Mouse (Mus musculus) intestine, embryonic 16.5 days (tissue): ENCODE measurements around the gene Gm45233. TPM values are rescaled to one million over a fixed set of nuclear protein-coding genes. Genes with fewer than 3 reads are reported as not detected.

Source experiments
- ATAC-seq: fragments of 200-750 bp; cut with Nextera tagmentation; 2 replicates; pipeline ENCODE4 v1.8.0; 2017; ENCODE audit warnings: moderate TSS enrichment, moderate library complexity
- H3K27ac ChIP-seq: fragments of 300-500 bp; sonication (generic); 2 replicates; pipeline ENCODE4 v1.5.1; 2014; ENCODE audit warnings: mild to moderate bottlenecking, low read length
- H3K27me3 ChIP-seq: fragments of 300-500 bp; sonication (generic); replicated peaks from 2 replicates; pipeline ENCODE4 v1.6.1; 2014; ENCODE audit warnings: low read length, control low read depth, mixed read lengths; ENCODE audit not compliant: control insufficient read depth, insufficient read depth
- H3K36me3 ChIP-seq: fragments of 300-500 bp; sonication (generic); 2 replicates; pipeline ENCODE4 v1.6.1; 2014; ENCODE audit warnings: low read length, control low read depth; ENCODE audit not compliant: control insufficient read depth, insufficient read depth
- H3K4me1 ChIP-seq: fragments of 300-500 bp; sonication (generic); 2 replicates; pipeline ENCODE4 v1.6.1; 2014; ENCODE audit warnings: low read length, control low read depth, mixed read lengths; ENCODE audit not compliant: control insufficient read depth, insufficient read depth
- H3K4me2 ChIP-seq: fragments of 300-500 bp; sonication (generic); 2 replicates; pipeline ENCODE4 v1.6.1; 2014; ENCODE audit warnings: low read depth, low read length, control low read depth
- H3K4me3 ChIP-seq: fragments of 300-500 bp; sonication (generic); 2 replicates; pipeline ENCODE4 v1.5.1; 2014; ENCODE audit warnings: mild to moderate bottlenecking, low read length
- H3K9ac ChIP-seq: fragments of 300-500 bp; sonication (generic); 2 replicates; pipeline ENCODE4 v1.6.1; 2014; ENCODE audit warnings: low read depth, low read length
- H3K9me3 ChIP-seq: fragments of 300-500 bp; sonication (generic); 2 replicates; pipeline ENCODE4 v1.6.1; 2016; ENCODE audit warnings: low read length, control low read depth; ENCODE audit not compliant: control insufficient read depth
- WGBS: fragments of 180-500 bp; shearing (Covaris S2); extraction: QIAGEN DNeasy Blood & Tissue Kit; methylation state at CpG from one replicate; pipeline ENCODE4 v1.1.7; 2014; 5-methylcytosine and 5-hydroxymethylcytosine counted together
- polyA plus RNA-seq: library from polyadenylated mRNA; unstranded; fragments of >200 nt; fragmentation: Nextera tagmentation; extraction: Ambion mirVana; gene quantifications from 2 replicates; pipeline ENCODE4 v1.2.1, GENCODE M21; 2015

Gm45233 gene
- polyA plus RNA-seq, 1 experiment from 2014 or later: 0.20 TPM

DNA sequence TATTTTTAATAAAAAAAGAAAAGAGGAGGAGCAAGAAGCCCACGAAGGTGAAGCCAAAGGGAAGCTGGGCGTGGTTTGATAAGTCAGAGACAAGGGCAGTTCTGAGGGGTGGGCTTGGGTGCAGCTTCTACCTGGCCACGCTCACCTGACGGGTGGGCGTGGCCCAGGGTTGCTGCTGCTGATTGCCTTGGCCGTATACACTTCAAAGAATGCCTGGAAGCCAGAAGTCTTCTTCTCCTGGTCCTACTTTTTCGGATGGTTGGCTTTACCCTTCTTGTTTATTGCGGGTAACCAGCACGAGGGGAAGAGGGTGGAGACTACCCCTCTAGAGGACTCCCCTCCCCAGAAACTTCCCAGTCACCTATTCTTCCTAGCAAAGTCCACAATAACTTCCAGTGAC, 1.2 kb upstream of the Gm45233 start:
- H3K36me3 ChIP-seq: no peaks in the 10 kb centered on the region
- WGBS: 6% methylated on average over 9 of the region's 9 CpGs
- peak overlapping the region; percentile 100 for H3K27ac ChIP-seq
- H3K9me3 ChIP-seq: no peaks in the 10 kb centered on the region
- no peaks in the 10 kb centered on the region for H3K27me3 ChIP-seq
- H3K4me2 ChIP-seq: peak overlapping the region; percentile 88
- 0 out of 2 replicates have a peak, but pooled peaks have one; percentile 4 for ATAC-seq
- H3K4me1 ChIP-seq: peaks cover 18% of the 10 kb centered on the region
- H3K9ac ChIP-seq: peak overlapping the region; percentile 78
- H3K4me3 ChIP-seq: peak overlapping the region; percentile 65

DNA sequence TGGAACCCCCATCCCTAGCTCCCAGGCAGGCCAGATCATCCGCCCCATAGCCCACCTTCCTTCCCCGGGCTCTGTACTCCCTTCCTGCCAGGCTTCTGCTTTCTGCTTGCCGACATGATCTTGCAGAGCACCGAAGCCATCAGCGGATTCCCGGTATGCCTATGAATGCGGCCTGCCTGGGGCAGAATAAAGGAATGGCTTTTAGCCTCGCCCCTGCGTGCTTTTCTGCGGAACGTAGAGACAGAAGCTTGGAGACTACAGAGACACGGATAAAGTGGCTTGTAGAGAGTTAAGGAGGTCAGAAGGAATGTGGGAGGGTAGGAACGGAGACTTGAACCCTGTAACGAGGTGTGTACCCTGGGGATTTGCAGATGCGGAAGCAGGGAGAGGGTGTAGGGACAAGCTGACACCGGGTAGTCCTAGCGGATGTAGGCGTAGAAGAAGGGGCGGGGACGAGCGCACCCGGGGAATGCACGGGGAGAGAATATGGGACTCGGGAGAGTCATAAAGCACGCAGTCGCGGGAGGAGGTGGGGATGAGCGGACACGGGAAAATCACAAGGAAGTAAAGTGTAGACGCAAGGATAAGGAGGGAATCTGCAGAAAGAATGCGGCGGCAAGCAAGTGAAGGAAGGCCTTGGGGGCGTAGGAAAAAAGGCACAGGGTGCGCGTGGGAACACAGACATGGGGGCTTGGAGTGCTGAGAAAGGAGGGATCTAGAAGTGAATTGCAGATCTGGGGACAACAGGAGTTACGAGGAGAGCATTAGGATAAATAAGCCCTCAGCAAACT, 607 bp upstream of the Gm45233 start:
- peak overlapping the region; percentile 88 for H3K4me2 ChIP-seq
- peak overlapping the region; percentile 100 for H3K27ac ChIP-seq
- H3K4me1 ChIP-seq: peaks cover 18% of the 10 kb centered on the region
- ATAC-seq: peak; percentile 95
- no peaks in the 10 kb centered on the region for H3K36me3 ChIP-seq
- peak overlapping the region; percentile 65 for H3K4me3 ChIP-seq
- peak overlapping the region; percentile 78 for H3K9ac ChIP-seq
- H3K9me3 ChIP-seq: no peaks in the 10 kb centered on the region
- WGBS: under 1% methylated on average over 36 of the region's 36 CpGs
- H3K27me3 ChIP-seq: no peaks in the 10 kb centered on the region

DNA sequence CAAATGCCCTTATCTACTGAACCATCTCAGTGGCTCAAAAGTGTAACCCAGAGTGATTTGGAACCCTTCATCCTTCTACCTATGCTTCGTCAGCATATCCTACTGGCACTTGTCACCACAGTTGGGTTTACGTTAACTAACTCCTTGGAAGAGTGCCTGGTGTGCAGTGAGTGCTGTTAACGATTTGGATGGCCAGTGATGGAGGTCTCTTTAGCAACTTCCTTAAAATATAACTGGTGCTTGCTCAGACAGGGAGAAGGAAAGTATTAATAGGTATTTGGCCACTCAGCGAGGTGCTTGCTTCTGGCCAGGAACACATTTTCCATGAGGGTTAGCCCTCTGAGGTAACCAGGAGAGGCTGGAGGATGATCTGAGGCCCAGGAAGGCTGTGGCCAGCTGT, 3.9 kb downstream of the Gm45233 start:
- no peak overlapping the region for H3K4me2 ChIP-seq
- peaks cover 12% of the 10 kb centered on the region for H3K4me1 ChIP-seq
- H3K9ac ChIP-seq: no peak overlapping the region
- H3K9me3 ChIP-seq: no peaks in the 10 kb centered on the region
- no peak overlapping the region for H3K4me3 ChIP-seq
- 82% methylated on average over 4 of the region's 4 CpGs for WGBS
- ATAC-seq: no peak
- H3K27me3 ChIP-seq: no peaks in the 10 kb centered on the region
- no peak overlapping the region for H3K27ac ChIP-seq
- H3K36me3 ChIP-seq: peaks cover 3% of the 10 kb centered on the region; the same call in 1 of the 2 replicates

DNA sequence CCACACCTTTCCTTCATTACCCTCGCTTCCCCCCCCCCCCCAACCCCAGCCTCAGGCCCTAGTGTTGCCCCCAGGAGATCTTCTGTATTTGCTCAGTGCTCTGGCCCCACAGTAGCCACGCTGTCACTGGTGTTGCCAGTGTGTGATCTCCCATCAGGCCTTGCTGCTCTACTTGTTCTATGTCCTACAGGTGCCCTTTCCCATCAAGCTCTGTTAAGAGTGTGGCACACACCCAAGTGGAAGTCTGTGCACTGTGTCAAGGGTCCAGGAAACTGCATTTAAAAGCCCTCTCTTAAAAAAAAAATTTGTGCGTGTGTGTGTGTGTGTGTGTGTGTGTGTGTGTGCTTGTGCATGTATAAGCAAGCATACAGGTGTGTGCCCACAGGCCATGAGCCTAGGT, 4.3 kb downstream of the Gm45233 start:
- Histone ChIP-seq H3K36me3 (peaks cover 8% of the 10 kb centered on the region; the same call in 1 of the 2 replicates), H3K4me3 (no peak overlapping the region), H3K4me2 (no peak overlapping the region), H3K27me3 (no peaks in the 10 kb centered on the region), H3K4me1 (peaks cover 9% of the 10 kb centered on the region), H3K9ac (no peak overlapping the region), H3K27ac (no peak overlapping the region), H3K9me3 (no peaks in the 10 kb centered on the region)
- ATAC-seq: no peak
- WGBS: 79% methylated on average over 2 of the region's 3 CpGs

DNA sequence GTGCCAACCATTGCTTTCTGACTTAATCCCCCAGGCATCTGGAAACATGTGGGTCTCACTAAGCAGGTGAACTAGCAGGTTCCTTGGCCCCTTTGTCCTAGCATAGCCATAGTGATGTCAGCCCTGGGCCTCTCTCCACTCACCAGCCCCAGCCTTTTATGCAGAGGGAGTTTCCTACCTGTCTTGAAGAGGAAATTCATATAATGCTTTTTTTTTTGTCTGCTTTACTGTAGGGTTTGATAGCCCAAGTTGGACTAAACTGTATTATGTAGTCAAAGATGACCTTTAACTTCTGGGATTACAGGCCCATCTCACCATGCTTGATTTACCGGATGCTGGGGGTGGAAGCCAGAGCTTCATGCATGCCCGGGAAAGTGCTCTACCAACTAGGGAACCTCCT, 5.9 kb downstream of the Gm45233 start:
- Histone ChIP-seq H3K9me3 (no peaks in the 10 kb centered on the region), H3K4me2 (no peak overlapping the region), H3K9ac (no peak overlapping the region), H3K27ac (no peak overlapping the region), H3K4me1 (peaks cover 3% of the 10 kb centered on the region), H3K27me3 (no peaks in the 10 kb centered on the region), H3K4me3 (no peak overlapping the region), H3K36me3 (peaks cover 10% of the 10 kb centered on the region; the same call in 1 of the 2 replicates)
- ATAC-seq: no peak
- 95% methylated on average over 2 of the region's 2 CpGs for WGBS

DNA sequence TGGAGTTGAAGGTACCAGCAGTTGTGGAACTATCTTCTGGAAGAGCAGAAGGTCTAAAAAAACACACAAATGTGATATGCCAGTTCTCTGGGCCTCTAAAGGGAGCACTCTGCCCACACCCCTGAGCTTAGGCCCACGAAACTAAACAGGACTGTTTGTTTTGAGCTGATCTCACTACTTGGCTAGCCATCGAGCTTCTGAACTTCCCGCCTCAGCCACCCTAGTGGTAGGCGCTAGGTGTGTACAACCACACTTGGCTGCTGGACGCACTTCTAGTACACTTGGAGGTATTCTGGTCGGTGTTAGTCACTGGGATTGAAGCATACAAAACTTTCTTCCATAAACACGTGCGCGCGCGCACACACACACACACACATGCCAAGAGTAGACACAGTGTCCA, 7.8 kb downstream of the Gm45233 start:
- Histone ChIP-seq H3K36me3 (peaks cover 13% of the 10 kb centered on the region; the same call in 1 of the 2 replicates), H3K9ac (no peak overlapping the region), H3K27ac (no peak overlapping the region), H3K9me3 (no peaks in the 10 kb centered on the region), H3K4me2 (no peak overlapping the region), H3K4me3 (no peak overlapping the region), H3K4me1 (no peaks in the 10 kb centered on the region), H3K27me3 (no peaks in the 10 kb centered on the region)
- ATAC-seq: no peak
- WGBS: 95% methylated on average over 11 of the region's 11 CpGs

DNA sequence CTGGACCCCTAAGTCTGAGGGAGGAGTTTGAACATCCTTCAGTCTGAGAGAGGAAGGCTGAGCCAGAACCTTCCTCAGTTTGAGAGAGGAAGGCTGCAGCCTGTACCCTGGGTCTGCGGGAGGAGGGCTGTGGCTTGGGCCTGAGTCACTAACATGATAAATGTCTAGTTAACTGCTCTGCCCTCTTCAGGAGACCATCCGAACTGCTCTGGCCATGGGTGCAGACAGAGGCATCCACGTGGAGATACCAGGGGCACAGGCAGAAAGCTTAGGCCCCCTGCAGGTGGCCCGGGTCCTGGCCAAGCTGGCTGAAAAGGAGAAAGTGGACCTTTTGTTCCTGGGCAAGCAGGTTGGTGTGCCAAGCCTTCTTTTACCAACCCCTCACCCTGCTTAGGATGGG, 8.7 kb downstream of the Gm45233 start:
- Histone ChIP-seq H3K4me3 (no peak overlapping the region), H3K27me3 (no peaks in the 10 kb centered on the region), H3K4me2 (no peak overlapping the region), H3K9ac (no peak overlapping the region), H3K4me1 (no peaks in the 10 kb centered on the region), H3K9me3 (no peaks in the 10 kb centered on the region), H3K27ac (no peak overlapping the region), H3K36me3 (peaks cover 13% of the 10 kb centered on the region; the same call in 1 of the 2 replicates)
- WGBS: 52% methylated on average over 4 of the region's 4 CpGs
- ATAC-seq: no peak

DNA sequence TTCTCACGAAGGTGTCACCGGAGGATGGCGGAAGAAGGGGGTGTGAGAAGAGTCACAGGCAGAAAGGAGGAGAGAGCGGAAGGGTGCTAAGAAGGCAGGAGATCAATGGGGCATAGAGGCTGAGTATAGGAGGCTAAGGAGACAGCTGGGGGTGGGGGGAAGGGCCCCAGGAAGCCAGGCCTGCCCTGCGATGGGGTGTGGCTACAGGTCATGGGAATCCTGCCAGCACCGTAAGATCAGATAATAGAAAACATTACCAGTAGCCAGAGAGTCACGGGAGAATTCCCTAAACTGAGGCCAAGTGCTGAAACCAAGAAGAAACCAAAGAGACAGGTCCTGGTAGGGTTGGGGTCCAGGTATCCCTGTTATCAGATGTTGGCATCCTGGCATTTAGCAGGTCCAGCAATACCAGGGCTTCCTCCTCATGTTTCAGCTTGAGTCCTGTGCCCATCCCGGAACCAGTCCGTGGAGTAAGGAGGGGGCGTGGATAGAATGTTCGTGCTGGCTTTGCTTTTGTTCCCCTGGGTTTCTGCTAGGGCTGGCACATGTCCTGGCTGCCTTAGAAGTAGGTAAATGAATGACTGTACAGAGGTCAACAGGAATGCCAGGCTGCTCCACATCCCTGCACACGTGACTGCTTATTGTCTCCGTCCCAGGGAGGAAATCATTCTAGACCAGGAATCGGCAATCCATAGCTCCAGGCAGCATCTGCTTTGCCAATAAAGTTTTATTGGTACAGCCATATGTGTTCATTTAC, 9.8 kb downstream of the Gm45233 start:
- no peak overlapping the region for H3K4me3 ChIP-seq
- no peaks in the 10 kb centered on the region for H3K27me3 ChIP-seq
- H3K4me1 ChIP-seq: no peaks in the 10 kb centered on the region
- H3K9ac ChIP-seq: no peak overlapping the region
- 84% methylated on average over 14 of the region's 14 CpGs for WGBS
- H3K9me3 ChIP-seq: no peaks in the 10 kb centered on the region
- peaks cover 17% of the 10 kb centered on the region; the same call in 1 of the 2 replicates for H3K36me3 ChIP-seq
- no peak overlapping the region for H3K4me2 ChIP-seq
- peak; percentile 34; the same call in 1 of the 2 replicates for ATAC-seq
- no peak overlapping the region for H3K27ac ChIP-seq

DNA sequence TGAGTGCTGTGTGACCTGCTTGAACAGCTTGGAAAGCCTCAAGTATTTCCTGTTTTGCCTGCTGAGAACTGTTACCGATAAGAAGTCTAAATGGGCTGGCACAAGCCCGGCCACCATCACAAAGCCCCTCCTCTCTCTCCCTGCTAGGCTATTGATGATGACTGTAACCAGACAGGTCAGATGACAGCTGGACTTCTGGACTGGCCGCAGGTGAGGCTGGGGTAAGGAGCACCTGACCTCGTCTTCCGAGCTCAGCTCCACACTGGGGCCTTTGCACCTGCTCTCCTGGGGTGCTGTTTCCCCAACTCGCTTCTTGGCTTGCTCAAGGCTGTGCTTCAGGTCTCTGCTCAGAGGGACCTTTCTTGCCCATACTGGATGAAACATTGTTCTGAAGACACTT, 10.4 kb downstream of the Gm45233 start:
- Histone ChIP-seq H3K4me1 (no peaks in the 10 kb centered on the region), H3K9me3 (no peaks in the 10 kb centered on the region), H3K27ac (no peak overlapping the region), H3K36me3 (peaks cover 17% of the 10 kb centered on the region; the same call in 1 of the 2 replicates), H3K9ac (no peak overlapping the region), H3K4me2 (no peak overlapping the region), H3K4me3 (no peak overlapping the region), H3K27me3 (no peaks in the 10 kb centered on the region)
- WGBS: 88% methylated on average over 6 of the region's 6 CpGs
- ATAC-seq: peak; percentile 31
